Mouse (Mus musculus) limb, embryonic 10.5 days (tissue): ENCODE measurements around the gene Cald1. TPM values are rescaled to one million over a fixed set of nuclear protein-coding genes. Genes with fewer than 3 reads are reported as not detected.

ENCODE experiments used
- DNase-seq: peaks from one replicate; pipeline ENCODE4 v3.0.0-alpha.2; 2017; ENCODE audit warnings: low spot score
- H3K27ac ChIP-seq: fragments of 300-500 bp; sonication (generic); 2 replicates; pipeline ENCODE4 v1.5.1; 2016; ENCODE audit warnings: mild to moderate bottlenecking
- H3K27me3 ChIP-seq: fragments of 300-500 bp; sonication (generic); 2 replicates; pipeline ENCODE4 v1.6.1; 2016; ENCODE audit warnings: low read depth, mild to moderate bottlenecking; ENCODE audit not compliant: poor library complexity, severe bottlenecking
- H3K36me3 ChIP-seq: fragments of 300-500 bp; sonication (generic); 2 replicates; pipeline ENCODE4 v1.6.1; 2016; ENCODE audit warnings: mild to moderate bottlenecking, moderate library complexity
- H3K4me1 ChIP-seq: fragments of 300-500 bp; sonication (generic); 2 replicates; pipeline ENCODE4 v1.6.1; 2016
- H3K4me3 ChIP-seq: fragments of 300-500 bp; sonication (generic); 2 replicates; pipeline ENCODE4 v1.5.1; 2016; ENCODE audit warnings: mild to moderate bottlenecking, moderate library complexity
- H3K9me3 ChIP-seq: fragments of 300-500 bp; sonication (generic); replicated peaks from 2 replicates; pipeline ENCODE4 v1.6.1; 2016; ENCODE audit warnings: mild to moderate bottlenecking
- WGBS: fragments of 180-500 bp; shearing (Covaris S2); methylation state at CpG from one replicate; pipeline ENCODE4 v1.1.7; 2016; 5-methylcytosine and 5-hydroxymethylcytosine counted together
- polyA plus RNA-seq: library from polyadenylated mRNA; unstranded; fragments of >200 nt; fragmentation: Nextera tagmentation; extraction: Ambion mirVana; gene quantifications from 2 replicates; pipeline ENCODE4 v1.2.1, GENCODE M21; 2016

The Cald1 gene
- polyA plus RNA-seq, 1 experiment from 2014 or later: 131 TPM

- peaks cover 67% of the 10 kb centered on the region for H3K4me1 ChIP-seq
- no peak overlapping the region for H3K27ac ChIP-seq
- WGBS: 75% methylated on average over 4 of the region's 4 CpGs
- no peaks in the 10 kb centered on the region for H3K9me3 ChIP-seq
- H3K27me3 ChIP-seq: no peaks in the 10 kb centered on the region
- H3K4me3 ChIP-seq: no peak overlapping the region
- no peak for DNase-seq
- H3K36me3 ChIP-seq: peaks cover 11% of the 10 kb centered on the region
These were observed 119.4 kb downstream of the Cald1 start for GRCm38 (mm10) chr6:34717651-34718050.

- Histone ChIP-seq H3K9me3 (no peaks in the 10 kb centered on the region), H3K27ac (0 out of 2 replicates have a peak overlapping the region, but pooled peaks have one; percentile 5), H3K36me3 (peaks cover 15% of the 10 kb centered on the region), H3K4me3 (no peak overlapping the region), H3K27me3 (no peaks in the 10 kb centered on the region), H3K4me1 (peaks cover 61% of the 10 kb centered on the region)
- DNase-seq: no peak
- 68% methylated on average over 6 of the region's 6 CpGs for WGBS
These were observed 120.9 kb downstream of the Cald1 start for GRCm38 (mm10) chr6:34719141-34719680.

- WGBS: 63% methylated on average over 4 of the region's 4 CpGs
- peaks cover 20% of the 10 kb centered on the region for H3K36me3 ChIP-seq
- H3K4me3 ChIP-seq: no peak overlapping the region
- H3K27ac ChIP-seq: no peak overlapping the region
- H3K4me1 ChIP-seq: peaks cover 61% of the 10 kb centered on the region
- no peaks in the 10 kb centered on the region for H3K27me3 ChIP-seq
- DNase-seq: no peak
- H3K9me3 ChIP-seq: no peaks in the 10 kb centered on the region
These were observed 122.1 kb downstream of the Cald1 start for GRCm38 (mm10) chr6:34720447-34720846.

GRCm38 (mm10) chr6:34721740-34722139 lies 123.4 kb downstream of the Cald1 start:
- Histone ChIP-seq H3K4me3 (no peak overlapping the region), H3K4me1 (peaks cover 66% of the 10 kb centered on the region), H3K36me3 (peaks cover 11% of the 10 kb centered on the region), H3K27ac (peak overlapping the region; percentile 75), H3K9me3 (no peaks in the 10 kb centered on the region), H3K27me3 (no peaks in the 10 kb centered on the region)
- DNase-seq: no peak
- 69% methylated on average over 6 of the region's 6 CpGs for WGBS

- 79% methylated on average over 7 of the region's 7 CpGs for WGBS
- Histone ChIP-seq H3K9me3 (no peaks in the 10 kb centered on the region), H3K36me3 (peaks cover 11% of the 10 kb centered on the region), H3K27me3 (no peaks in the 10 kb centered on the region), H3K27ac (no peak overlapping the region), H3K4me1 (peaks cover 66% of the 10 kb centered on the region), H3K4me3 (no peak overlapping the region)
- no peak for DNase-seq
These were observed 124.4 kb downstream of the Cald1 start for GRCm38 (mm10) chr6:34722660-34723059.

- WGBS: 93% methylated on average over 10 of the region's 10 CpGs
- Histone ChIP-seq H3K27me3 (no peaks in the 10 kb centered on the region), H3K27ac (no peak overlapping the region)
These were observed 125.1 kb downstream of the Cald1 start for GRCm38 (mm10) chr6:34723250-34723904.

GRCm38 (mm10) chr6:34725660-34726059 lies 127.4 kb downstream of the Cald1 start:
- no peak for DNase-seq
- 75% methylated on average over 1 of the region's 1 CpGs for WGBS
- Histone ChIP-seq H3K36me3 (peaks cover 11% of the 10 kb centered on the region), H3K27me3 (no peaks in the 10 kb centered on the region), H3K27ac (no peak overlapping the region), H3K9me3 (no peaks in the 10 kb centered on the region), H3K4me3 (no peak overlapping the region), H3K4me1 (peaks cover 60% of the 10 kb centered on the region)

More at GRCm38 (mm10) chr6:34723250-34723904, 125.1 kb downstream of the Cald1 start:
- Histone ChIP-seq H3K36me3 (peaks cover 11% of the 10 kb centered on the region), H3K9me3 (no peaks in the 10 kb centered on the region), H3K4me3 (no peak overlapping the region), H3K4me1 (peaks cover 60% of the 10 kb centered on the region)
- no peak for DNase-seq

GRCm38 (mm10) chr6:34726104-34726503 lies 127.8 kb downstream of the Cald1 start:
- H3K27me3 ChIP-seq: no peaks in the 10 kb centered on the region
- no peak overlapping the region for H3K27ac ChIP-seq
- WGBS: 95% methylated on average over 1 of the region's 1 CpGs
- H3K36me3 ChIP-seq: peaks cover 11% of the 10 kb centered on the region
- DNase-seq: no peak
- no peaks in the 10 kb centered on the region for H3K9me3 ChIP-seq
- peaks cover 60% of the 10 kb centered on the region for H3K4me1 ChIP-seq
- H3K4me3 ChIP-seq: no peak overlapping the region

GRCm38 (mm10) chr6:34727316-34727983 lies 129.2 kb downstream of the Cald1 start:
- H3K27ac ChIP-seq: peak overlapping the region; percentile 67
- 85% methylated on average over 15 of the region's 15 CpGs for WGBS
- no peaks in the 10 kb centered on the region for H3K9me3 ChIP-seq
- peaks cover 58% of the 10 kb centered on the region for H3K4me1 ChIP-seq
- H3K36me3 ChIP-seq: peaks cover 11% of the 10 kb centered on the region
- DNase-seq: no peak
- H3K27me3 ChIP-seq: no peaks in the 10 kb centered on the region
- no peak overlapping the region for H3K4me3 ChIP-seq

- no peak for DNase-seq
- H3K4me1 ChIP-seq: peaks cover 54% of the 10 kb centered on the region
- H3K9me3 ChIP-seq: no peaks in the 10 kb centered on the region
These were observed 131.3 kb downstream of the Cald1 start for GRCm38 (mm10) chr6:34729449-34730151.

GRCm38 (mm10) chr6:34731007-34731406 lies 132.7 kb downstream of the Cald1 start:
- Histone ChIP-seq H3K27me3 (no peaks in the 10 kb centered on the region), H3K9me3 (no peaks in the 10 kb centered on the region), H3K27ac (peak overlapping the region; percentile 44), H3K4me1 (peaks cover 50% of the 10 kb centered on the region), H3K36me3 (no peaks in the 10 kb centered on the region), H3K4me3 (no peak overlapping the region)
- 69% methylated on average over 6 of the region's 6 CpGs for WGBS
- DNase-seq: no peak

More at GRCm38 (mm10) chr6:34729449-34730151, 131.3 kb downstream of the Cald1 start:
- WGBS: 60% methylated on average over 8 of the region's 8 CpGs
- H3K27me3 ChIP-seq: no peaks in the 10 kb centered on the region
- H3K36me3 ChIP-seq: peaks cover 3% of the 10 kb centered on the region
- H3K27ac ChIP-seq: peak overlapping the region; percentile 64
- no peak overlapping the region for H3K4me3 ChIP-seq

GRCm38 (mm10) chr6:34731529-34731928 lies 133.2 kb downstream of the Cald1 start:
- DNase-seq: no peak
- no peak overlapping the region for H3K4me3 ChIP-seq
- H3K4me1 ChIP-seq: peaks cover 45% of the 10 kb centered on the region
- WGBS: 45% methylated on average over 9 of the region's 9 CpGs
- H3K9me3 ChIP-seq: no peaks in the 10 kb centered on the region
- no peaks in the 10 kb centered on the region for H3K36me3 ChIP-seq
- no peaks in the 10 kb centered on the region for H3K27me3 ChIP-seq
- H3K27ac ChIP-seq: peak overlapping the region; percentile 44
